Mouse (Mus musculus) CD4-positive helper T cell, adult 2 months (primary cell): ENCODE results near the gene Ccdc162.

ENCODE experiments used
- DNase-seq: peaks from one replicate; pipeline ENCODE4 v3.0.0-alpha.2; 2012; ENCODE audit warnings: low read depth, missing footprints, low spot score

Gene Ccdc162

GRCm38 (mm10) chr10:41489294-41489693 is 227.1 kb downstream of the Ccdc162 start:
- DNase-seq: peak; percentile 28

DNA sequence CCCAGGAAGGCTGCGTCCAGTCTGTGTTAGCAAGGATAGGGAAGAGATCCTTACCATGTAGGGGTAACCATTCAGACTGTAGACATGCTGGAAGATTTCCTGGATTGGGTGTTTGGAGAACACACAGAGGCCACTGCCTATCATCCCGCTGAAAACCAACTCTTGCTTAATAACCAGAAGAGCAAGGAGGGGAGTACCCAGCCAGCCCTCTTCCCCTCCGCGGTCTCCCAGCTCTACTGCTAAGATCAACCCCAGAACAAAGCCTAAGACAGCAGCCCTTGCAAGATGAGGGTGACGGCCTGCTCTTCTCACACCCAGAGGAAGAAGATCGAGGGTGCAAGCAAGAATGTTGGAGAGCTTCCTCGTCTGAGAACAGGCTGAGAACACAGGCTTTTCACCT is 227.6 kb downstream of the Ccdc162 start:
- DNase-seq: no peak
